Mouse (Mus musculus): Measurements from ENCODE around the gene Pofut2.

DNA sequence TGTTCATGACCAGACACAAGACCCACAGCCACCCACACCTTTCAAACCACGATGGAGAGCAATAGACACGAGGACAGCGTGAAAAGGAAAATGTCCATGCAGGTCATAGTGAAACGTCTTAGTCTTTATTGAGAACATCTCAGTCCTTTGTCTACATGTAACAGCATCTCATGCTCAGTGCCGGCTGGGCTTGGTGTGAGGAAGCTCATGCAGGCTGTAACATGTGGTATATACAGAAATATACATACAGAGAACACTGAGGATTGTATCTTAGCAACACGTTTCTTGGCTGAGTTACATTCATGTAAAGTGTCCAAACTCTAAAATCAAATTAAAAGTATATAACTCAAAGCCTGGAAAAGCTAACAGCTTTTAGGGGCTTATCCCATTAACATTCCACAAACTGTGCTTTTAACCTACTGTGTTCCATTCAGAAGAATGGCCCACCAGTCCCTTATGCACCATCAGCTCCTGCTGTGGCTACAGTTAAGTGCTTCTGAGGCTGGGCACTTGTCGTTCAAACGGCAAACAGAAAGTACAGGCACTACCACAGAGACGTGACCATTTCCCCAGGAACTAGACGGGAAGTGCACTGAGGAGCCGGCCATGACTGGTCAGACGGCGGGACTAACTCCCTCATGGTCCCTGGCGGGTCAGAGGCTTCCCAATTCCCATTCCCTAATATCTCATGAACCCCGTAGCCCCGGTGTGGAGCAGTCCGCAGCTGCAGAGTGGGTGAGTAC, 31.8 kb downstream of the Pofut2 start:
- TF ChIP-seq POLR2A (IDR thresholded peaks at IDR 0.05; ENCODE audit: low read depth, low read length) (no peak), CTCF (IDR thresholded peaks at IDR 0.05; ENCODE audit: extremely low read depth, insufficient read depth, insufficient read length, insufficient replicate concordance) (no peak)
